In the genomic region with DNA sequence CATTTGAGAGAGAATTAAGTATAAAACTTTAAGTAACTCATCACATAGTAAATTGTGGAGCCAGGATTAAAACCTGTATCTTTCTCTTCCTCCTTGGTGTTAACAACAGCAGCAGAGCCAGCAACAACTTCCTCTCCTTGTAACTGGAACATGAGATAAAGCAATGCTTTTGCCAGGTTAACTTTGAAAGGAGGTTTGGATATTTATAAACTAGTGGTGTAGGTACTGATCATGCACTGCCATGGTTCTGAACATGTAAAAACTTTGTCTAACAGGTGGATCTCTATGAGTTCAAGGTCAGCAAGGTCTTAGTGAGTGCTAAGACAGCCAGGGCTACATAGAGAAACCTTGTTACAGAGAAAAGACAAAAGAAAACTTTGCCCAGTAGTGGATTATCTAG, we compare ENCODE assay signal across 8 mouse cellular contexts. TPM values are rescaled to one million over a fixed set of nuclear protein-coding genes. Genes with fewer than 3 reads are reported as not detected.
DNase-seq lines count a peak whose midpoint lies in the region; ATAC-seq lines count a peak whose summit lies in the region.

No protein-coding gene starts in this region.

- no peak overlapping the region for H3K27ac ChIP-seq in embryonic facial prominence, embryonic 13.5 days
- 0 out of 2 replicates have a peak overlapping the region, but pooled peaks have one; percentile 4 for H3K27ac ChIP-seq in hindbrain, embryonic 13.5 days
- H3K27ac ChIP-seq in midbrain, embryonic 10.5 days (replicated peaks), result no peak overlapping the region

- no peaks in the 10 kb centered on the region for H3K9me3 ChIP-seq in embryonic facial prominence, embryonic 13.5 days
- no peaks in the 10 kb centered on the region for H3K9me3 ChIP-seq in hindbrain, embryonic 13.5 days
- no peaks in the 10 kb centered on the region for H3K9me3 ChIP-seq in midbrain, embryonic 10.5 days (replicated peaks)

- no peak for ATAC-seq in embryonic facial prominence, embryonic 13.5 days (ENCODE audit: insufficient number of reproducible peaks, insufficient read depth, low FRiP score, low TSS enrichment, low read depth)
- ATAC-seq in hindbrain, embryonic 13.5 days (ENCODE audit: low FRiP score), result no peak
- ATAC-seq in erythroid progenitor cell, adult 5-6 weeks (replicated peaks; ENCODE audit: low FRiP score, poor library complexity, severe bottlenecking), result no peak

- peak overlapping the region; percentile 36 for H3K4me3 ChIP-seq in embryonic facial prominence, embryonic 13.5 days
- peak overlapping the region; percentile 42 for H3K4me3 ChIP-seq in hindbrain, embryonic 13.5 days
- peak overlapping the region; percentile 88 for H3K4me3 ChIP-seq in midbrain, embryonic 10.5 days

- peak overlapping the region; percentile 57 for H3K9ac ChIP-seq in embryonic facial prominence, embryonic 13.5 days
- peak overlapping the region; percentile 60 for H3K9ac ChIP-seq in hindbrain, embryonic 13.5 days

- no peaks in the 10 kb centered on the region for H3K27me3 ChIP-seq in embryonic facial prominence, embryonic 13.5 days
- H3K27me3 ChIP-seq in hindbrain, embryonic 13.5 days, result no peaks in the 10 kb centered on the region
- H3K27me3 ChIP-seq in midbrain, embryonic 10.5 days (ENCODE audit: low read depth, poor library complexity, severe bottlenecking), result no peaks in the 10 kb centered on the region

- intact Hi-C loops in gastrocnemius, postnatal 36 days (cut with DNase I), result no loop called here

- H3K4me1 ChIP-seq in embryonic facial prominence, embryonic 13.5 days, result peaks cover 16% of the 10 kb centered on the region
- H3K4me1 ChIP-seq in hindbrain, embryonic 13.5 days (replicated peaks), result peaks cover 40% of the 10 kb centered on the region
- H3K4me1 ChIP-seq in midbrain, embryonic 10.5 days, result peaks cover 43% of the 10 kb centered on the region

- DNase-seq in gastrocnemius, adult 18-20 months (ENCODE audit: low spot score), result peak; percentile 13
- DNase-seq in gastrocnemius, postnatal 36 days, result no peak
- no peak for DNase-seq in midbrain, embryonic 10.5 days (ENCODE audit: low spot score)
- DNase-seq in adrenal gland, adult 8-10 months, result no peak
- DNase-seq in cerebellum, adult 8-10 months, result no peak

- peaks cover 8% of the 10 kb centered on the region; the same call in 1 of the 2 replicates for H3K36me3 ChIP-seq in embryonic facial prominence, embryonic 13.5 days
- no peaks in the 10 kb centered on the region for H3K36me3 ChIP-seq in hindbrain, embryonic 13.5 days
- H3K36me3 ChIP-seq in midbrain, embryonic 10.5 days, result peaks cover 23% of the 10 kb centered on the region

- peak overlapping the region; percentile 60 for H3K4me2 ChIP-seq in embryonic facial prominence, embryonic 13.5 days
- peak overlapping the region; percentile 79 for H3K4me2 ChIP-seq in hindbrain, embryonic 13.5 days

RNA-seq across cellular contexts. Expression of a gene that starts 3.4 kb away (rescaled TPM):
- total RNA-seq in gastrocnemius, adult 18-20 months (2021), result 10 to 100 TPM; 46.1 to 49.0 TPM
- 10 to 100 TPM; 40.1 to 40.8 TPM for total RNA-seq in gastrocnemius, postnatal 36 days (2021)
- 10.5 and 12.0 TPM in 2 replicates for polyA plus RNA-seq in embryonic facial prominence, embryonic 13.5 days (2015; fragmentation: Nextera tagmentation; extraction: Ambion mirVana)
- polyA plus RNA-seq in hindbrain, embryonic 13.5 days (2015; fragmentation: Nextera tagmentation; extraction: Ambion mirVana), result 11.7 and 12.1 TPM in 2 replicates
- polyA plus RNA-seq in midbrain, embryonic 10.5 days (2016; fragmentation: Nextera tagmentation; extraction: Ambion mirVana), result 4.4 and 5.7 TPM in 2 replicates
- total RNA-seq in adrenal gland, adult 8-10 months (2022), result 10 to 100 TPM; 64.0 to 68.1 (median 66.2) TPM
- total RNA-seq in erythroid progenitor cell, adult 5-6 weeks (2015; ENCODE audit: low replicate concordance), result 4.0 and 10.1 TPM in 2 replicates
- total RNA-seq in erythroid progenitor cell, adult 5-6 weeks (2017; ENCODE audit: low replicate concordance), result 1.2 and 1.3 TPM in 2 replicates

Comparison
In these comparisons a context has a peak if more than half of its experiments do, and no peak if none do; other contexts are left out.
1. H3K4me3 ChIP-seq: peak in every context shown above with its lines; median percentile 88 in midbrain, embryonic 10.5 days; 42 in hindbrain, embryonic 13.5 days; 36 in embryonic facial prominence, embryonic 13.5 days.